Mouse (Mus musculus) lung, postnatal 14 days (tissue): Measurements from ENCODE around the gene Kctd3.
"Not testable (repeated sequence)": the region's sequence is repeated elsewhere in the genome, so short reads cannot be mapped to it uniquely, and the experiment has no call there.

Experiments used
- DNase-seq: peaks from one replicate; pipeline ENCODE4 v3.0.0; 2021

The Kctd3 gene

GRCm38 (mm10) chr1:189007239-189007979 lies at the start of gene Kctd3:
Gene Kctd3 (minus strand): TSS chr1:189007841.
- peak; percentile 99 for DNase-seq

GRCm38 (mm10) chr1:189057425-189057824 lies 49.8 kb upstream of the Kctd3 start:
- no peak for DNase-seq

GRCm38 (mm10) chr1:189055933-189056332 lies 48.3 kb upstream of the Kctd3 start:
- no peak for DNase-seq

GRCm38 (mm10) chr1:189054941-189055551 lies 47.4 kb upstream of the Kctd3 start:
- no peak for DNase-seq

- DNase-seq: no peak
Measured at GRCm38 (mm10) chr1:189054191-189054590, 46.5 kb upstream of the Kctd3 start.

- DNase-seq: no peak
Measured at GRCm38 (mm10) chr1:189052189-189052588, 44.5 kb upstream of the Kctd3 start.

- DNase-seq: no peak
Measured at GRCm38 (mm10) chr1:189050122-189050521, 42.5 kb upstream of the Kctd3 start.

- DNase-seq: no peak
Measured at GRCm38 (mm10) chr1:189048331-189048730, 40.7 kb upstream of the Kctd3 start.

- no peak for DNase-seq
Measured at GRCm38 (mm10) chr1:189047918-189048317, 40.3 kb upstream of the Kctd3 start.

GRCm38 (mm10) chr1:189046831-189047230 lies 39.2 kb upstream of the Kctd3 start:
- DNase-seq: no peak

- no peak for DNase-seq
Measured at GRCm38 (mm10) chr1:189046301-189046700, 38.7 kb upstream of the Kctd3 start.

GRCm38 (mm10) chr1:189041261-189041660 lies 33.6 kb upstream of the Kctd3 start:
- no peak for DNase-seq

GRCm38 (mm10) chr1:189039348-189039747 lies 31.7 kb upstream of the Kctd3 start:
- no peak for DNase-seq

- DNase-seq: not testable (repeated sequence)
Measured at GRCm38 (mm10) chr1:189032817-189033216, 25.2 kb upstream of the Kctd3 start.

GRCm38 (mm10) chr1:189030975-189031374 lies 23.3 kb upstream of the Kctd3 start:
- no peak for DNase-seq

- DNase-seq: no peak
Measured at GRCm38 (mm10) chr1:189028267-189028666, 20.6 kb upstream of the Kctd3 start.

GRCm38 (mm10) chr1:189026885-189027284 lies 19.2 kb upstream of the Kctd3 start:
- DNase-seq: peak; percentile 43

- peak; percentile 29 for DNase-seq
Measured at GRCm38 (mm10) chr1:189023701-189024080, 16.1 kb upstream of the Kctd3 start.

GRCm38 (mm10) chr1:189022925-189023700 lies 15.5 kb upstream of the Kctd3 start:
- DNase-seq: no peak

- DNase-seq: no peak
Measured at GRCm38 (mm10) chr1:189015372-189015771, 7.7 kb upstream of the Kctd3 start.

GRCm38 (mm10) chr1:189013587-189013921 lies 5.9 kb upstream of the Kctd3 start:
- no peak for DNase-seq

- peak; percentile 43 for DNase-seq
Measured at GRCm38 (mm10) chr1:189012846-189013586, 5.4 kb upstream of the Kctd3 start.

GRCm38 (mm10) chr1:189010671-189011070 lies 3.0 kb upstream of the Kctd3 start:
- DNase-seq: peak; percentile 28
